Mouse (Mus musculus): Measurements from ENCODE around the gene Rab5b. TPM values are rescaled to one million over a fixed set of nuclear protein-coding genes. Genes with fewer than 3 reads are reported as not detected.
"Not testable (repeated sequence)": the region's sequence is repeated elsewhere in the genome, so short reads cannot be mapped to it uniquely, and the experiment has no call there.

Rab5b gene
- total RNA-seq (2021) (100 to 1,000 TPM; 112 to 127 TPM), polyA plus RNA-seq (2012; rRNA removed) (46.5 and 69.5 TPM in 2 replicates)
- long read RNA-seq, transcript Rab5b-201 (6 exons, 3,180 nt) = major isoform, 49 of 66 reads
- long read RNA-seq, partial matches to known transcripts = 2 of 66 reads
- long read RNA-seq, other reads (novel, unspliced or antisense) = 15 of 66 reads

- DNase-seq = peak; percentile 99
Measured at GRCm38 (mm10) chr10:128695992-128696807, at the start of gene Rab5b. TSS of gene Rab5b (minus strand) at chr10:128696264.

GRCm38 (mm10) chr10:128744680-128745601 lies 48.9 kb upstream of the Rab5b start, which contains the start of gene Dgka:
TSS of gene Dgka (minus strand) at chr10:128744855.
- DNase-seq = peak; percentile 31

- DNase-seq = no peak
Measured at GRCm38 (mm10) chr10:128744211-128744610, 48.1 kb upstream of the Rab5b start.

- peak; percentile 82 for DNase-seq
Measured at GRCm38 (mm10) chr10:128743791-128744191, 47.7 kb upstream of the Rab5b start.

GRCm38 (mm10) chr10:128743235-128743634 lies 47.2 kb upstream of the Rab5b start:
- no peak for DNase-seq

- no peak for DNase-seq
Measured at GRCm38 (mm10) chr10:128742616-128743015, 46.6 kb upstream of the Rab5b start.

GRCm38 (mm10) chr10:128740296-128740695 lies 44.2 kb upstream of the Rab5b start:
- DNase-seq = no peak

GRCm38 (mm10) chr10:128737435-128737834 lies 41.4 kb upstream of the Rab5b start:
- peak; percentile 73 for DNase-seq

GRCm38 (mm10) chr10:128731992-128732391 lies 35.9 kb upstream of the Rab5b start:
- no peak for DNase-seq

- DNase-seq = peak; percentile 72
Measured at GRCm38 (mm10) chr10:128731002-128731433, 35.0 kb upstream of the Rab5b start.

GRCm38 (mm10) chr10:128728059-128728458 lies 32.0 kb upstream of the Rab5b start:
- no peak for DNase-seq

GRCm38 (mm10) chr10:128725466-128725865 lies 29.4 kb upstream of the Rab5b start:
- not testable (repeated sequence) for DNase-seq

- DNase-seq = no peak
Measured at GRCm38 (mm10) chr10:128715559-128716537, 19.8 kb upstream of the Rab5b start.

- DNase-seq = not testable (repeated sequence)
Measured at GRCm38 (mm10) chr10:128711318-128711717, 15.3 kb upstream of the Rab5b start.

- no peak for DNase-seq
Measured at GRCm38 (mm10) chr10:128705317-128705693, 9.2 kb upstream of the Rab5b start.

GRCm38 (mm10) chr10:128704491-128705316 lies 8.6 kb upstream of the Rab5b start, which contains the start of gene Cdk2:
TSS of gene Cdk2 (minus strand) at chr10:128705031.
- DNase-seq = peak; percentile 95

GRCm38 (mm10) chr10:128703895-128704294 lies 7.8 kb upstream of the Rab5b start, which contains the start of gene Pmel:
TSS of gene Pmel (plus strand) at chr10:128704195.
- DNase-seq = no peak

- DNase-seq = peak; percentile 36
Measured at GRCm38 (mm10) chr10:128702328-128703007, 6.4 kb upstream of the Rab5b start.

GRCm38 (mm10) chr10:128700712-128701111 lies 4.6 kb upstream of the Rab5b start:
- DNase-seq = no peak

Measured in adrenal gland, adult 2 months (tissue).